Mouse (Mus musculus) brain, embryonic 14.5 days (tissue): ENCODE measurements around the gene Arsj. TPM values are rescaled to one million over a fixed set of nuclear protein-coding genes. Genes with fewer than 3 reads are reported as not detected.

Experiments
- DNase-seq: peaks from one replicate; pipeline ENCODE4 v3.0.0-alpha.2; 2011; ENCODE audit warnings: low read depth
- CTCF ChIP-seq: fragments of 200-500 bp; IDR thresholded peaks from 2 replicates; pipeline ENCODE4 v1.5.1; 2012; ENCODE audit warnings: inconsistent platforms, mild to moderate bottlenecking, moderate library complexity, borderline replicate concordance; ENCODE audit not compliant: insufficient read depth, insufficient read length; ENCODE audit errors: extremely low read depth
- POLR2A ChIP-seq: fragments of 200-500 bp; IDR thresholded peaks from 2 replicates; pipeline ENCODE4 v1.6.1; 2012; ENCODE audit warnings: mild to moderate bottlenecking, inconsistent platforms, borderline replicate concordance; ENCODE audit not compliant: poor library complexity, insufficient read depth, insufficient read length, severe bottlenecking; ENCODE audit errors: extremely low read depth
- polyA plus RNA-seq: library from polyadenylated mRNA; depleted of rRNA; stranded (reverse); fragments of >200 nt; gene quantifications from 2 replicates; pipeline ENCODE4 v1.2.3, GENCODE M21; 2012

Gene Arsj
- polyA plus RNA-seq, 1 experiment: 0.25 TPM

GRCm38 (mm10) chr3:126370571-126370970 is 7.1 kb downstream of the Arsj start:
- DNase-seq: no peak

GRCm38 (mm10) chr3:126372815-126373545 is 9.5 kb downstream of the Arsj start:
- TF ChIP-seq POLR2A (no peak), CTCF (no peak)
- DNase-seq: no peak

More at GRCm38 (mm10) chr3:126370571-126370970, 7.1 kb downstream of the Arsj start:
- TF ChIP-seq CTCF: no peak

- no peak for TF ChIP-seq POLR2A
- TF ChIP-seq CTCF: no peak
- no peak for DNase-seq
Observed at GRCm38 (mm10) chr3:126373721-126374120, 10.2 kb downstream of the Arsj start.

- DNase-seq: no peak
- TF ChIP-seq CTCF (no peak), POLR2A (no peak)
Observed at GRCm38 (mm10) chr3:126379252-126379651, 15.8 kb downstream of the Arsj start.

- no peak for DNase-seq
- TF ChIP-seq CTCF (no peak), POLR2A (no peak)
Observed at GRCm38 (mm10) chr3:126379702-126380101, 16.2 kb downstream of the Arsj start.

GRCm38 (mm10) chr3:126383276-126383675 is 19.8 kb downstream of the Arsj start:
- TF ChIP-seq POLR2A: no peak
- no peak for TF ChIP-seq CTCF
- DNase-seq: peak; percentile 57

GRCm38 (mm10) chr3:126384657-126385438 is 21.4 kb downstream of the Arsj start:
- no peak for TF ChIP-seq POLR2A
- no peak for TF ChIP-seq CTCF
- peak; percentile 42 for DNase-seq

GRCm38 (mm10) chr3:126397451-126397850 is 34.0 kb downstream of the Arsj start:
- TF ChIP-seq CTCF (no peak), POLR2A (no peak)
- peak; percentile 59 for DNase-seq

- no peak for TF ChIP-seq POLR2A
- TF ChIP-seq CTCF: no peak
- no peak for DNase-seq
Observed at GRCm38 (mm10) chr3:126397985-126398630, 34.6 kb downstream of the Arsj start.

- TF ChIP-seq CTCF (no peak), POLR2A (no peak)
- DNase-seq: no peak
Observed at GRCm38 (mm10) chr3:126400726-126401125, 37.2 kb downstream of the Arsj start.

GRCm38 (mm10) chr3:126402836-126403235 is 39.4 kb downstream of the Arsj start:
- peak; percentile 82 for DNase-seq
- TF ChIP-seq POLR2A (no peak), CTCF (peak; percentile 70; the same call in 1 of the 2 replicates)

GRCm38 (mm10) chr3:126404199-126404598 is 40.7 kb downstream of the Arsj start:
- DNase-seq: no peak
- TF ChIP-seq CTCF: no peak

GRCm38 (mm10) chr3:126430524-126431064 is 67.1 kb downstream of the Arsj start:
- no peak for DNase-seq
- TF ChIP-seq CTCF: no peak
- no peak for TF ChIP-seq POLR2A
